Mouse (Mus musculus): ENCODE results near the gene Slfnl1.

Slfnl1 gene

GRCm38 (mm10) chr4:120581711-120582110 lies 49.7 kb downstream of the Slfnl1 start:
- in situ Hi-C loops (cut with MboI, MseI): no loop called here
